Mouse (Mus musculus): ENCODE measurements around the gene Sacm1l. TPM values are rescaled to one million over a fixed set of nuclear protein-coding genes. Genes with fewer than 3 reads are reported as not detected.

Gene Sacm1l
- 63.8 and 68.7 TPM in 2 replicates for polyA plus RNA-seq (2015; fragmentation: Nextera tagmentation; extraction: Ambion mirVana)

GRCm38 (mm10) chr9:123529392-123530157, at the start of gene Sacm1l:
Gene Sacm1l (plus strand): TSS chr9:123529759.
- H3K9ac ChIP-seq (replicated peaks; ENCODE audit: low read length): peak within 1 kb of the TSS; percentile 98
- H3K27me3 ChIP-seq (ENCODE audit: insufficient read depth, low read length): no peaks in the 10 kb centered on the region
- H3K4me3 ChIP-seq (ENCODE audit: low read length): peak within 1 kb of the TSS; percentile 99
- H3K9me3 ChIP-seq (ENCODE audit: low read length): no peaks in the 10 kb centered on the region
- H3K4me2 ChIP-seq (replicated peaks; ENCODE audit: low read depth, low read length): peak within 1 kb of the TSS; percentile 64
- H3K27ac ChIP-seq (ENCODE audit: low read length): peak within 1 kb of the TSS; percentile 93
- ATAC-seq (ENCODE audit: low FRiP score, low TSS enrichment): peak; percentile 100
- H3K36me3 ChIP-seq (ENCODE audit: insufficient read depth, low read length): 0 out of 2 replicates have a peak, but pooled peaks cover 3% of the 10 kb centered on the region
- under 1% methylated on average over 75 of the region's 79 CpGs for WGBS
- peaks cover 26% of the 10 kb centered on the region for H3K4me1 ChIP-seq (ENCODE audit: insufficient read depth, low read length)

- Histone ChIP-seq H3K4me1 (ENCODE audit: insufficient read depth, low read length) (peaks cover 43% of the 10 kb centered on the region), H3K9me3 (ENCODE audit: low read length) (no peaks in the 10 kb centered on the region), H3K9ac (replicated peaks; ENCODE audit: low read length) (peak overlapping the region; percentile 85), H3K4me3 (ENCODE audit: low read length) (peak overlapping the region; percentile 79), H3K36me3 (ENCODE audit: insufficient read depth, low read length) (peaks cover 13% of the 10 kb centered on the region), H3K27me3 (ENCODE audit: insufficient read depth, low read length) (no peaks in the 10 kb centered on the region), H3K27ac (ENCODE audit: low read length) (no peak overlapping the region), H3K4me2 (replicated peaks; ENCODE audit: low read depth, low read length) (peak overlapping the region; percentile 87)
- no peak for ATAC-seq (ENCODE audit: low FRiP score, low TSS enrichment)
- WGBS: 83% methylated on average over 8 of the region's 8 CpGs
These were observed 49.7 kb upstream of the Sacm1l start for GRCm38 (mm10) chr9:123479876-123480252.

- no peak overlapping the region for H3K27ac ChIP-seq (ENCODE audit: low read length)
These were observed 49.2 kb upstream of the Sacm1l start for GRCm38 (mm10) chr9:123480253-123480921.

GRCm38 (mm10) chr9:123481136-123481535, 48.4 kb upstream of the Sacm1l start:
- peak overlapping the region; percentile 29; the same call in 1 of the 2 replicates for H3K9ac ChIP-seq (replicated peaks; ENCODE audit: low read length)
- H3K27ac ChIP-seq (ENCODE audit: low read length): no peak overlapping the region
- ATAC-seq (ENCODE audit: low FRiP score, low TSS enrichment): no peak
- no peaks in the 10 kb centered on the region for H3K27me3 ChIP-seq (ENCODE audit: insufficient read depth, low read length)
- H3K9me3 ChIP-seq (ENCODE audit: low read length): no peaks in the 10 kb centered on the region
- H3K4me3 ChIP-seq (ENCODE audit: low read length): peak overlapping the region; percentile 79
- WGBS: 54% methylated on average over 7 of the region's 7 CpGs
- peaks cover 13% of the 10 kb centered on the region for H3K36me3 ChIP-seq (ENCODE audit: insufficient read depth, low read length)
- H3K4me1 ChIP-seq (ENCODE audit: insufficient read depth, low read length): peaks cover 43% of the 10 kb centered on the region
- peak overlapping the region; percentile 87 for H3K4me2 ChIP-seq (replicated peaks; ENCODE audit: low read depth, low read length)

More at GRCm38 (mm10) chr9:123480253-123480921, 49.2 kb upstream of the Sacm1l start:
- Histone ChIP-seq H3K9ac (replicated peaks; ENCODE audit: low read length) (peak overlapping the region; percentile 85), H3K9me3 (ENCODE audit: low read length) (no peaks in the 10 kb centered on the region), H3K27me3 (ENCODE audit: insufficient read depth, low read length) (no peaks in the 10 kb centered on the region), H3K4me2 (replicated peaks; ENCODE audit: low read depth, low read length) (peak overlapping the region; percentile 87), H3K4me3 (ENCODE audit: low read length) (peak overlapping the region; percentile 79), H3K4me1 (ENCODE audit: insufficient read depth, low read length) (peaks cover 43% of the 10 kb centered on the region), H3K36me3 (ENCODE audit: insufficient read depth, low read length) (peaks cover 13% of the 10 kb centered on the region)
- ATAC-seq (ENCODE audit: low FRiP score, low TSS enrichment): no peak
- 70% methylated on average over 18 of the region's 18 CpGs for WGBS

GRCm38 (mm10) chr9:123483598-123483997, 46.0 kb upstream of the Sacm1l start:
- Histone ChIP-seq H3K4me2 (replicated peaks; ENCODE audit: low read depth, low read length) (no peak overlapping the region), H3K27me3 (ENCODE audit: insufficient read depth, low read length) (no peaks in the 10 kb centered on the region), H3K4me3 (ENCODE audit: low read length) (no peak overlapping the region), H3K27ac (ENCODE audit: low read length) (no peak overlapping the region), H3K9me3 (ENCODE audit: low read length) (no peaks in the 10 kb centered on the region), H3K9ac (replicated peaks; ENCODE audit: low read length) (0 out of 2 replicates have a peak overlapping the region, but pooled peaks have one; percentile 11), H3K4me1 (ENCODE audit: insufficient read depth, low read length) (peaks cover 53% of the 10 kb centered on the region), H3K36me3 (ENCODE audit: insufficient read depth, low read length) (peaks cover 13% of the 10 kb centered on the region)
- WGBS: 100% methylated on average over 1 of the region's 1 CpGs
- ATAC-seq (ENCODE audit: low FRiP score, low TSS enrichment): no peak

GRCm38 (mm10) chr9:123484830-123485229, 44.7 kb upstream of the Sacm1l start:
- peaks cover 13% of the 10 kb centered on the region for H3K36me3 ChIP-seq (ENCODE audit: insufficient read depth, low read length)
- H3K4me1 ChIP-seq (ENCODE audit: insufficient read depth, low read length): peaks cover 57% of the 10 kb centered on the region
- no peak overlapping the region for H3K27ac ChIP-seq (ENCODE audit: low read length)
- ATAC-seq (ENCODE audit: low FRiP score, low TSS enrichment): no peak
- H3K27me3 ChIP-seq (ENCODE audit: insufficient read depth, low read length): no peaks in the 10 kb centered on the region
- no peak overlapping the region for H3K4me3 ChIP-seq (ENCODE audit: low read length)
- H3K9me3 ChIP-seq (ENCODE audit: low read length): no peaks in the 10 kb centered on the region
- 93% methylated on average over 3 of the region's 3 CpGs for WGBS
- no peak overlapping the region for H3K4me2 ChIP-seq (replicated peaks; ENCODE audit: low read depth, low read length)
- H3K9ac ChIP-seq (replicated peaks; ENCODE audit: low read length): no peak overlapping the region

GRCm38 (mm10) chr9:123485561-123485960, 44.0 kb upstream of the Sacm1l start:
- H3K36me3 ChIP-seq (ENCODE audit: insufficient read depth, low read length): peaks cover 13% of the 10 kb centered on the region
- H3K27me3 ChIP-seq (ENCODE audit: insufficient read depth, low read length): no peaks in the 10 kb centered on the region
- H3K4me3 ChIP-seq (ENCODE audit: low read length): no peak overlapping the region
- peaks cover 57% of the 10 kb centered on the region for H3K4me1 ChIP-seq (ENCODE audit: insufficient read depth, low read length)
- ATAC-seq (ENCODE audit: low FRiP score, low TSS enrichment): no peak
- no peak overlapping the region for H3K4me2 ChIP-seq (replicated peaks; ENCODE audit: low read depth, low read length)
- H3K27ac ChIP-seq (ENCODE audit: low read length): no peak overlapping the region
- H3K9me3 ChIP-seq (ENCODE audit: low read length): no peaks in the 10 kb centered on the region
- 95% methylated on average over 4 of the region's 4 CpGs for WGBS
- no peak overlapping the region for H3K9ac ChIP-seq (replicated peaks; ENCODE audit: low read length)

- no peak overlapping the region for H3K4me2 ChIP-seq (replicated peaks; ENCODE audit: low read depth, low read length)
- H3K27ac ChIP-seq (ENCODE audit: low read length): no peak overlapping the region
- H3K9ac ChIP-seq (replicated peaks; ENCODE audit: low read length): no peak overlapping the region
- 65% methylated on average over 3 of the region's 3 CpGs for WGBS
- H3K36me3 ChIP-seq (ENCODE audit: insufficient read depth, low read length): peaks cover 6% of the 10 kb centered on the region
- no peak for ATAC-seq (ENCODE audit: low FRiP score, low TSS enrichment)
- H3K4me3 ChIP-seq (ENCODE audit: low read length): no peak overlapping the region
- H3K4me1 ChIP-seq (ENCODE audit: insufficient read depth, low read length): peaks cover 54% of the 10 kb centered on the region
- no peaks in the 10 kb centered on the region for H3K9me3 ChIP-seq (ENCODE audit: low read length)
- H3K27me3 ChIP-seq (ENCODE audit: insufficient read depth, low read length): no peaks in the 10 kb centered on the region
These were observed 42.9 kb upstream of the Sacm1l start for GRCm38 (mm10) chr9:123486635-123487034.

- H3K4me2 ChIP-seq (replicated peaks; ENCODE audit: low read depth, low read length): no peak overlapping the region
- peak overlapping the region; percentile 34; the same call in 1 of the 2 replicates for H3K27ac ChIP-seq (ENCODE audit: low read length)
- H3K27me3 ChIP-seq (ENCODE audit: insufficient read depth, low read length): no peaks in the 10 kb centered on the region
- no peaks in the 10 kb centered on the region for H3K9me3 ChIP-seq (ENCODE audit: low read length)
- ATAC-seq (ENCODE audit: low FRiP score, low TSS enrichment): no peak
- 32% methylated on average over 2 of the region's 2 CpGs for WGBS
- no peak overlapping the region for H3K4me3 ChIP-seq (ENCODE audit: low read length)
- peaks cover 50% of the 10 kb centered on the region for H3K4me1 ChIP-seq (ENCODE audit: insufficient read depth, low read length)
- no peaks in the 10 kb centered on the region for H3K36me3 ChIP-seq (ENCODE audit: insufficient read depth, low read length)
- no peak overlapping the region for H3K9ac ChIP-seq (replicated peaks; ENCODE audit: low read length)
These were observed 40.5 kb upstream of the Sacm1l start for GRCm38 (mm10) chr9:123489073-123489472.
